ENCODE assay signal across 20 mouse cellular contexts in the genomic region with DNA sequence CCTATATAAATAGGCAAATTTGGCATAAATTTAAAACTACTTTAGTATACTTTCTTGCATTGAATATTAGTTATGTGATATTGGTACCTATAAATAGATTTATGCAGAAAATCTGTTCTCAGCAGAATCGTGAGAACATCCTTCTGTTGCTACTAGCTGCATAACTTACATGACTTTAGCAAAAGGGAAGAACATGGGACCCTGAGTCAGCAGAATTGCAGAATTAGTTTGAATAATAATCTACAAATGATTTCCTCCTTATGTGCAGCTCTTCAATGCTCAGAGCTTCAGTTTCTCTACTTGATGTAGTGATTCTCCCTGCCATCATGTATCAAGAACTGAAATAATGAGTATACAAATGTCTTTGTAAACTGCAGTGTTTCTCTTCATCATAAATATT.
"Had no signal": no experiment of that assay in that cellular context is flagged by ENCODE, and none has a peak within 500 bp of the region (broad histone marks: within the 10 kb centered on the region; RNA-seq: fewer than 3 reads in every experiment).

No protein-coding gene starts in this region.

- ATAC-seq: lung, postnatal 0 days; midbrain, embryonic 16.5 days had no signal

- H3K27ac ChIP-seq: lung, embryonic 15.5 days; midbrain, embryonic 10.5 days; midbrain, embryonic 12.5 days; neural tube, embryonic 13.5 days; neural tube, embryonic 15.5 days had no signal

- H3K4me1 ChIP-seq: lung, embryonic 15.5 days; midbrain, embryonic 10.5 days; midbrain, embryonic 12.5 days; neural tube, embryonic 13.5 days; neural tube, embryonic 15.5 days had no signal

- H3K9me3 ChIP-seq: lung, embryonic 15.5 days; midbrain, embryonic 12.5 days; neural tube, embryonic 15.5 days had no signal

- DNase-seq: lung, adult 18-20 months; lung, postnatal 14 days; lung, postnatal 36 days; midbrain, embryonic 14.5 days; retina, postnatal 1 day; right cerebral cortex, adult 18-20 months; right cerebral cortex, postnatal 25 days; right cerebral cortex, postnatal 4 days; spleen, adult 18-20 months; thymus, adult 18-20 months; thymus, postnatal 14 days; thymus, postnatal 36 days had no signal

- H3K36me3 ChIP-seq: lung, embryonic 15.5 days; midbrain, embryonic 10.5 days; midbrain, embryonic 12.5 days; neural tube, embryonic 13.5 days; neural tube, embryonic 15.5 days had no signal

- H3K27me3 ChIP-seq: lung, embryonic 15.5 days; midbrain, embryonic 12.5 days; neural tube, embryonic 13.5 days; neural tube, embryonic 15.5 days had no signal

- H3K9ac ChIP-seq: lung, embryonic 15.5 days; midbrain, embryonic 12.5 days; neural tube, embryonic 13.5 days; neural tube, embryonic 15.5 days had no signal

- H3K4me3 ChIP-seq: lung, embryonic 15.5 days; midbrain, embryonic 10.5 days; midbrain, embryonic 12.5 days; myocyte; neural tube, embryonic 13.5 days; neural tube, embryonic 15.5 days had no signal

- H3K4me2 ChIP-seq: lung, embryonic 15.5 days; midbrain, embryonic 12.5 days; neural tube, embryonic 13.5 days; neural tube, embryonic 15.5 days had no signal
